Mouse (Mus musculus) cortical plate, adult 2 months (tissue): ENCODE data around the gene Scn1b. TPM values are rescaled to one million over a fixed set of nuclear protein-coding genes. Genes with fewer than 3 reads are reported as not detected.

Experiments
- H3K27ac ChIP-seq: fragments of 200-500 bp; 2 replicates; pipeline ENCODE4 v1.5.1; 2012; ENCODE audit warnings: low read length, control low read depth, inconsistent platforms; ENCODE audit not compliant: insufficient read depth
- H3K4me1 ChIP-seq: fragments of 200-500 bp; 2 replicates; pipeline ENCODE4 v1.6.1; 2011; ENCODE audit warnings: low read length; ENCODE audit not compliant: control insufficient read depth, insufficient read depth
- H3K4me3 ChIP-seq: fragments of 200-500 bp; 2 replicates; pipeline ENCODE4 v1.5.1; 2011; ENCODE audit warnings: mild to moderate bottlenecking, low read length, control low read depth; ENCODE audit not compliant: insufficient read depth
- CTCF ChIP-seq: fragments of 200-500 bp; IDR thresholded peaks from 2 replicates; pipeline ENCODE4 v1.5.1; 2011; ENCODE audit warnings: mild to moderate bottlenecking, control low read depth, low read length; ENCODE audit not compliant: insufficient read depth; ENCODE audit errors: extremely low read depth
- POLR2A ChIP-seq: fragments of 200-500 bp; IDR thresholded peaks from 2 replicates; pipeline ENCODE4 v1.6.1; 2011; ENCODE audit warnings: mild to moderate bottlenecking, low read length, control low read depth; ENCODE audit not compliant: insufficient read depth; ENCODE audit errors: extremely low read depth
- polyA plus RNA-seq: library from polyadenylated mRNA; depleted of rRNA; stranded (reverse); fragments of >200 nt; gene quantifications from 2 replicates; pipeline ENCODE4 v1.2.3, GENCODE M21; 2012

Scn1b gene
- polyA plus RNA-seq, 1 experiment = 1,195 TPM

DNA sequence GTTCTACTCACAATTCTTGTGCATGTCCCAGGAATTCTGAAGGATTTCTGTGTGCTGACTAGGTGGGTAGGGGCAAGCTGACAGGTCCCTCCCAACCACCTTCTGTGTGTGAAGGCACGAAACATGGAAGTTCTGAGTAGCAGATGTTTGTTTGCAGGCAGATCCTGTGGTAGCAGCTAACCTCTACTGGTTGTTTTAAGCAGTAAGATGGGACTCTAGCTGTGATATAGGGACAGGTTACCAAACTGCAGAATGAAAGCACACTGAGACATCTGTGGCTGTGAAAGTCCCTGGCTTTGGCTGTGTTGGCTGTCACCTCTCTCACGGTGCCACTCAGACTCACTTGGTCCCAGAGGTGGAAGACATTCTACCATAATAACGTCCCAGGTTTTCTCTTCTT is 34.4 kb upstream of the Scn1b start:
- Histone ChIP-seq H3K4me3 (no peak overlapping the region), H3K4me1 (no peaks in the 10 kb centered on the region), H3K27ac (no peak overlapping the region)
- TF ChIP-seq CTCF (no peak), POLR2A (no peak)

GRCm38 (mm10) chr7:31160763-31161162 is 34.0 kb upstream of the Scn1b start:
- H3K4me3 ChIP-seq = no peak overlapping the region
- H3K27ac ChIP-seq = no peak overlapping the region
- no peak for TF ChIP-seq POLR2A
- no peaks in the 10 kb centered on the region for H3K4me1 ChIP-seq

- H3K27ac ChIP-seq = peak overlapping the region; percentile 45; the same call in 1 of the 2 replicates
These were observed 29.5 kb upstream of the Scn1b start for GRCm38 (mm10) chr7:31156034-31156928.

GRCm38 (mm10) chr7:31155296-31156033 is 28.7 kb upstream of the Scn1b start, which contains the start of gene Gramd1a:
Gramd1a (minus strand) TSS chr7:31155896.
- Histone ChIP-seq H3K27ac (peak within 1 kb of the TSS; percentile 45), H3K4me3 (no peak within 1 kb of the TSS)

More at GRCm38 (mm10) chr7:31156034-31156928, 29.5 kb upstream of the Scn1b start:
- no peak overlapping the region for H3K4me3 ChIP-seq
- no peak for TF ChIP-seq POLR2A
- TF ChIP-seq CTCF = 0 out of 2 replicates have a peak, but pooled peaks have one; percentile 31
- H3K4me1 ChIP-seq = 0 out of 2 replicates have a peak, but pooled peaks cover 2% of the 10 kb centered on the region

GRCm38 (mm10) chr7:31153536-31154320 is 26.9 kb upstream of the Scn1b start:
- H3K27ac ChIP-seq = no peak overlapping the region
- H3K4me1 ChIP-seq = peaks cover 8% of the 10 kb centered on the region
- TF ChIP-seq CTCF (no peak), POLR2A (no peak)
- no peak overlapping the region for H3K4me3 ChIP-seq

More at GRCm38 (mm10) chr7:31155296-31156033, 28.7 kb upstream of the Scn1b start, which contains the start of gene Gramd1a:
- 0 out of 2 replicates have a peak, but pooled peaks cover 2% of the 10 kb centered on the region for H3K4me1 ChIP-seq
- TF ChIP-seq CTCF (no peak), POLR2A (no peak)

GRCm38 (mm10) chr7:31151301-31152241 is 24.8 kb upstream of the Scn1b start:
- H3K4me3 ChIP-seq = peak overlapping the region; percentile 75
- H3K4me1 ChIP-seq = peaks cover 8% of the 10 kb centered on the region
- TF ChIP-seq CTCF (no peak), POLR2A (peak; percentile 24; the same call in 1 of the 2 replicates)
- peak overlapping the region; percentile 96 for H3K27ac ChIP-seq

GRCm38 (mm10) chr7:31150566-31151300 is 23.9 kb upstream of the Scn1b start:
- H3K27ac ChIP-seq = peak overlapping the region; percentile 96
- H3K4me1 ChIP-seq = peaks cover 8% of the 10 kb centered on the region
- TF ChIP-seq POLR2A = no peak
- TF ChIP-seq CTCF = no peak
- peak overlapping the region; percentile 75 for H3K4me3 ChIP-seq
